Comparison of ENCODE assay signal across 25 mouse cellular contexts in genomic region chr7:113837151-113837550, GRCm38 (mm10).
"Had no signal": no experiment of that assay in that cellular context is flagged by ENCODE, and none has a peak within 500 bp of the region (broad histone marks: within the 10 kb centered on the region; RNA-seq: fewer than 3 reads in every experiment).

No protein-coding gene starts in this region.

- ATAC-seq: hindbrain, embryonic 16.5 days; inflammation-experienced regulatory T-cells, adult 6 months; intestine, embryonic 15.5 days; intestine, postnatal 0 days had no signal

- DNase-seq: gastrocnemius, adult 2 months; gastrocnemius, postnatal 10 days; gastrocnemius, postnatal 25 days; heart, postnatal 10 days; heart, postnatal 4 days; kidney, adult 18-20 months; kidney, adult 8-10 months; kidney, postnatal 10 days; kidney, postnatal 25 days; kidney, postnatal 4 days; layer of hippocampus, adult 9-11 months; liver; liver, embryonic 13.5 days had no signal

- H3K27ac ChIP-seq: gastrocnemius, adult 2 months; heart, embryonic 10.5 days; hindbrain, embryonic 10.5 days; hindbrain, embryonic 12.5 days; hindbrain, embryonic 14.5 days; intestine, embryonic 15.5 days; left cerebral cortex, adult 2 months; limb, embryonic 10.5 days; limb, embryonic 12.5 days; liver, embryonic 13.5 days had no signal

- H3K4me3 ChIP-seq: gastrocnemius, adult 2 months; heart, embryonic 10.5 days; heart, embryonic 12.5 days; hindbrain, embryonic 10.5 days; hindbrain, embryonic 12.5 days; intestine, embryonic 15.5 days; left cerebral cortex, adult 2 months; limb, embryonic 10.5 days; limb, embryonic 12.5 days; liver, embryonic 13.5 days had no signal
